Mouse (Mus musculus) bone marrow macrophage, adult 2 months (primary cell): ENCODE measurements at regions not wholly inside any gene's neighbourhood (a gene's known extent, or its start where the extent isn't known, plus 50 kb on each side); places are given as distances from the start of the nearest gene placed in this dataset.

ENCODE experiments used
- CTCF ChIP-seq: IDR thresholded peaks from 2 replicates; pipeline ENCODE4 v1.5.1; 2012; ENCODE audit warnings: low read depth, mild to moderate bottlenecking, low read length, moderate library complexity
- POLR2A ChIP-seq: IDR thresholded peaks from 2 replicates; pipeline ENCODE4 v1.6.1; 2012; ENCODE audit warnings: mild to moderate bottlenecking, low read depth, low read length, borderline replicate concordance

DNA sequence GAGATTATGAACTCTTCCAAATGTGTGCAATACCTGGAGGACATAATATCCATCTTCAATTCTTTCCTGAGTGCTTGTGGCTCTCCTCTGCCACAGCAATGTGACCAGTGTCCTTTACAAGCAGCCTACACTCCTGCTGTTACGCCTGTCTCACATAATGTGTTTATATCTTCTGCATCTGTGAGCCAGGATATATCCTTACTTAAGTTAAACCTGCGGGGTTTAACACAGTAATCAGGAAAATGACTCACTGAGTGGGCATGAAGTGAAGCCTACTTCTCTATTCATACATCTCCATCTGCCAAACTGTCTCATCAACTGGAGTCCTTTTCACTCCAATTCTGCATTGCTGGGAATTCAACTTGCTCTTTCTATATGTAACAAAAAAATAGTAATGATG, 3453.9 kb downstream of the 9330182O14Rik start:
- no peak for TF ChIP-seq CTCF
- TF ChIP-seq POLR2A, result no peak
